Mouse (Mus musculus): ENCODE measurements around the gene Upp2. TPM values are rescaled to one million over a fixed set of nuclear protein-coding genes. Genes with fewer than 3 reads are reported as not detected.

Upp2 gene
- total RNA-seq (2015; ENCODE audit: low replicate concordance): not detected in 2 replicates
- total RNA-seq (2017; ENCODE audit: low replicate concordance): not detected in 2 replicates

- no peak for ATAC-seq (replicated peaks; ENCODE audit: low FRiP score, poor library complexity, severe bottlenecking)
Measured at GRCm38 (mm10) chr2:58567066-58567810, at the start of gene Upp2, which contains the start of gene Acvr1. Gene Upp2 (plus strand): TSS chr2:58567298. Gene Acvr1 (minus strand): TSS chr2:58567157.

DNA sequence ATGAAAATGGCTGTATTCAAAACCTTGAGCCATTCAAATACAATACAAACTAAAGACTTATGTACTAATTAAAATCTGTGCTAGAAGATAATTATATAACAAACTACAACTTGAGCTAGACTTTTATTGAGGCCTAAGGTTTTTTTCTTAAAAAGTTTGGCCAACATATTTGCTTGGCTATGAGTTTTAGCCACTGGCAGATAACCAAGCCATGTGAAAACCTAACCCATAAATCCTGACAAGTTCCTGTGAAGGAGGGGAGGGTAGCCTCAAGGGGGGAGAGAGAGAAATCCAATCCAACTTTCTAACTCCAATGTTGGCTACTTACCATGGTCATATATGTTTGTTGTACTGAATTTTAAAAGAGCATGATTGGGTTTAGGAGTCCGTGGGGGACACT is 48.6 kb upstream of the Upp2 start:
- no peak for ATAC-seq (replicated peaks; ENCODE audit: low FRiP score, poor library complexity, severe bottlenecking)

DNA sequence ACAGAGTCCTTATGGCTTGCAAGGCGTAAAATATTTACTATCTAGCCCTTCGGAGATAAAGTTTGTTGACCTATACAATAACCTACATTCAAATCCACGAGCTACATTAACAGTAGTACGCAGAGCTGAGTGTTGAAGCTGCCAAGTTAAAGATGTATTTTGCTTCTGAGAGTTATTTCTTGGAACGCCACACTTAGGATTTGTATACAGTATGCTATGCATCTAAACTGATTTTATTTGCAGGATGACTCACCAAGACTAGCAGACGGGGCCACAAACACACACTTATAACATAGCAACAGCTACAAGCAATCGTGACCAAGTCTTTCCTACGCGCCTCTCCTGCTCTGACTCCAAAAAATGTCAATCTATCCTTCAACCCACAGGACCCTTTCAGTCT is 46.4 kb upstream of the Upp2 start:
- no peak for ATAC-seq (replicated peaks; ENCODE audit: low FRiP score, poor library complexity, severe bottlenecking)

- ATAC-seq (replicated peaks; ENCODE audit: low FRiP score, poor library complexity, severe bottlenecking): no peak
Measured at GRCm38 (mm10) chr2:58521621-58522020, 45.5 kb upstream of the Upp2 start.

DNA sequence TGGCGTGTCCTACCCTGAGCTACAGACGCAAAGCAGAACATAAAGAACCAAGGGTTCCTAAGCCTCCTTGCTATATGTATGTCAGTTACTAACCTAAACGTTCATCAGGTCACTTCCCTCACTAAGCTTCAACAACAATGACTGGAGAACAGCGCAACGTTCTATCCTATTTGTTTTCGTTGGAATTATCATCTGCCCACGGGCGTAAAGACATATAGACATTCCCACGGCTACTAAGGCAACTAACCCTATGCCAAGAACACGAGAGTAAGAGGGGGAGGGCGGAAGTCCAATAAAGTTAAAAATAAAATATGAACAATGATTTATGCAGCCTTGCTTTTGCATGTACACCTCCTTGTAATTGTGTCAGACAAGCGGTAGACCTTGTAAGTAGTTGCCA is 44.0 kb upstream of the Upp2 start:
- ATAC-seq (replicated peaks; ENCODE audit: low FRiP score, poor library complexity, severe bottlenecking): no peak

DNA sequence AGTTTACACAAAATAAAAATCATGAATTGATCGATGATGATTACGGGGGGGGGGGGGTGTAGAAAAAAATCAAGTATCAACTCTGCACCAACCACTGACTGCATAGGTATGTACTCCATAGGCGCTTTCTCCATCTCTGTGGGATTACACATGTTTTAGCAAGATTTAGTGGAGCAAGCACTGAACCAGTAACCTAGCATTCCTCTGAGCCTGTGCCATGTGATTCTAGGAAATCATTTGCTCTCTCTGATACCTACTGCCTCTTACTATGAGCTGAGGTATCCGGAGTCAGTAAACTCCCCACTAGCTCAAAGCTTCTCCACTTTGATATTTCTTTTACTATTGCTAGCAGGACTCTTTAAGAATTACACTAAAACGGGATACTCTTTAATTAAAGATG is 43.2 kb upstream of the Upp2 start:
- no peak for ATAC-seq (replicated peaks; ENCODE audit: low FRiP score, poor library complexity, severe bottlenecking)

DNA sequence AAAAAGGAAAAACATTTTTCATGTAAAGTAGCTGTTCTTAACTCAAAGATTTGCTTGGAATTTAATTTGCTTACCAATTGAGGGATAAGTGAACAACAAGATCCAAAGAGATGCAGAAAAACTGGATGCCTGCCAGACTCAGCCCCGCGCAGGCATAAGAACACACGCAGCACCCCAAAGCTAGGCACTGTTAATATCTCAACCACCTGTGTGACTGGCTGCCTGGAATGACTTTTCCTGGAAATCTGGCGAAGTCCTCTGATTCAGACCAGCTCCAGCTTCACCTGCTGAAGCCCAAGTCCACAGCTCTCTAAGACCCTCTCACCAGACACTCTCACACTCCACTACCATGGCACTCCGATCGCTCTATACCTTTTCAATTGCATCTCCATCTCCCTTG is 42.7 kb upstream of the Upp2 start:
- ATAC-seq (replicated peaks; ENCODE audit: low FRiP score, poor library complexity, severe bottlenecking): no peak

- ATAC-seq (replicated peaks; ENCODE audit: low FRiP score, poor library complexity, severe bottlenecking): no peak
Measured at GRCm38 (mm10) chr2:58527786-58528185, 39.3 kb upstream of the Upp2 start.

DNA sequence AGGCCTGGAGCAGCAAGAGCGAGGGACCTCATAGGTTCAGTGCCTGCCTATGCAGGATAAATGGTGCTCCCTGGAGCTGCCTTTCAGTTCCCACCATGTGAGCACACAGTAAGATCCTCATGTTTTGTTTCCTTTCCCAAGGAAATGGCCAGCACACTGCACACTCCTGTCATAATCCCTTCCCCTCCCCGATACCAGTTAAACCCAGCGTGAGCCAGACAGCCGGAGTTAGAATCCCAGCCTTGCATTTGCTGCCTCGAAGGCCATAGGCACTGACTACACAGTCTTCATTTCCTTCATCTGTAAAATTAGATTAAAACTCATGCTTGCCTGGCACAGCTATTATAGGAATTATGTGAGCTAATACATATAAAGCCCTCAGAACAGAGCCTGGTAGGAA is 37.7 kb upstream of the Upp2 start:
- ATAC-seq (replicated peaks; ENCODE audit: low FRiP score, poor library complexity, severe bottlenecking): no peak

DNA sequence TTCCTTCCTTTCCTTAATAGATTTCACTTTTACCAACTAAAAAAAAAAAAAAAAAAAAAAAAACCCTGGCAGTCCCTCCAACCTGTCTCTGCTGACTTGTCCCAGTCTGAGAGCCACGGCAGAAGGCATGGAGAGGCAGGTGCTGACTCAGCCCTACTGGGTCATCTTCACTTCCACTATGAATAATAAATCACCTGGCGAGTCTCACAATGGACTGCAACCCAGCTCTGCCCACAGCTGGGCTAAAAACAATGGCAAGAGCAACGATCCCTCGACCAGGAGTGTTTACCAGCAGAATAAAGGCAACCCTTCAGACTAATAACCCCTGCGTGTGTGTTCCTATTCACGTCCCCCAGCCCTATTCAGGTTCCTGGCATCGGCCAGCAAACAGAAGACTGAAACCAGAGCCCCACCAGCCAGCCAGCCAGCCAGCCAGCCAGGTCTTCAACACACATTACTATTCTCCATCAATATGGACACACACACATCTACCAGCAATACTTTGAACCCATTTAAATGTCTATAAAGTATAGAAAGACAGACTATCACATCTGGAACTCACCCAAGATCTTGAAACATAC is 37.1 kb upstream of the Upp2 start:
- ATAC-seq (replicated peaks; ENCODE audit: low FRiP score, poor library complexity, severe bottlenecking): no peak

GRCm38 (mm10) chr2:58530521-58530920 is 36.6 kb upstream of the Upp2 start:
- no peak for ATAC-seq (replicated peaks; ENCODE audit: low FRiP score, poor library complexity, severe bottlenecking)

DNA sequence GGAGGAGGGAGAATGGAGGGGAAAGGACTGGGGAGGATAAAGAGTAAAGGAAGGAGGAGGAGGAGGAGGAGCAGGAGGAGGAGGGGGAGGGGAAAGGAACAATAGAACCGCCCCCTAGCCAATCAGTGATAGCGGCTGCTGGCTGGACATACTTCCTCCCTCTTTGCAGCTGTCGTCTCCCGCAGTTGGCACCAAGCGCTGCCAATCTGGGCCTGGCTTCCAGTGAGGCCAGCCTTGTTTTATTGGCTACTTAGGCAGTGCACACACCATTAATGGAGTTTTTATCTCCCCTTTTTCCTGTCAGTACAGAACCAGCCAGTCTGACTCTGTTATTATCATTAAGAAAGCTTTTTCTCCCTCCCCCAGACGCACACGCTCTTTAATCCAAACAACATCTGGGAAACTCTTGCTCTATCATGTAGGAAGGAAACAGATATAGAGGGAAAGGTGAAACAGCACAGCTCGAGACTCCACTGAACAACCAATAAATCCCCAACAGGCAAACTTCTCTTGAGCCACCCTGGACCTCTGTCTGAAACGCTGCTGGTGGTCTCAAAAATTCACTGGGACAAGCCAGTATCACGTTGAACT is 34.7 kb upstream of the Upp2 start:
- no peak for ATAC-seq (replicated peaks; ENCODE audit: low FRiP score, poor library complexity, severe bottlenecking)

- ATAC-seq (replicated peaks; ENCODE audit: low FRiP score, poor library complexity, severe bottlenecking): no peak
Measured at GRCm38 (mm10) chr2:58533521-58534001, 33.5 kb upstream of the Upp2 start.

DNA sequence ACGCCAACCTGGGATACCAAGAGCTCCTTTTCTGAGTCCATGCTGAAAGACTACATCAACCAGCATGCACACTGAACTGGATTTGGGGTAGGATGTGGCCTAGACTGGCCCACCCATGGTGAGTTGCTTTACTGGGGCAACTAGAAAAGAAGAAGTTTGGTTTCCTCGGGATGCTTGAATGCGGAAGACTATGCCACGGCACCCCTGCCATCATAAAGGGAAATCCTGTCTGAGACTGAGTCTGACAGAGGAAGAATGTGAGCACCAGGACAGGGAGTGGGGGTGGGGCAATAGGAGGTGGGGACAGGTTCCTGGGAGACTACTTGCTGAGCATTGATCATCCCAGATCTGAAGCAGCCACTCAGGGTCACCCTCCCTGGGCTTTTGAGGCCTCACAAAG is 32.7 kb upstream of the Upp2 start:
- ATAC-seq (replicated peaks; ENCODE audit: low FRiP score, poor library complexity, severe bottlenecking): no peak

DNA sequence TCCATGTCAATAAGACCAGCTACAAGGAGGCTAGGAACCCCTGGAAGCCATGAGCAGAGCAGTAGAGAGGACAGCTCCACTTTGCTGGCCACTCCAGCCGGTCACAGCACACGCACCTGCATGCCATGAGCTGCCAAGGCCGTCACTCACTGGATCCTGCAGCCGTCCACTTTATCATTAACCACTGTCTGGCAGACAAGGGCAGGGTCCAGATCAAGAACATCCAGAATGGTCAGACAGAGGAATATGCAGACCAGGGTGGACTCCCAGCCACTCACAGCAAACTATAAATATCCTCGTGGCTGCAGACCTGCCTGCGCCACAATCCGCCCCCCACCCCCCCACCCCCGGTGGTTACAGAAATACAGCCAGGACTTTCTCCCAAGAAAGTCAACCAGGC is 31.9 kb upstream of the Upp2 start:
- ATAC-seq (replicated peaks; ENCODE audit: low FRiP score, poor library complexity, severe bottlenecking): no peak

GRCm38 (mm10) chr2:58536796-58537195 is 30.3 kb upstream of the Upp2 start:
- ATAC-seq (replicated peaks; ENCODE audit: low FRiP score, poor library complexity, severe bottlenecking): no peak

GRCm38 (mm10) chr2:58538196-58538595 is 28.9 kb upstream of the Upp2 start:
- no peak for ATAC-seq (replicated peaks; ENCODE audit: low FRiP score, poor library complexity, severe bottlenecking)

GRCm38 (mm10) chr2:58543252-58543651 is 23.8 kb upstream of the Upp2 start:
- ATAC-seq (replicated peaks; ENCODE audit: low FRiP score, poor library complexity, severe bottlenecking): no peak

DNA sequence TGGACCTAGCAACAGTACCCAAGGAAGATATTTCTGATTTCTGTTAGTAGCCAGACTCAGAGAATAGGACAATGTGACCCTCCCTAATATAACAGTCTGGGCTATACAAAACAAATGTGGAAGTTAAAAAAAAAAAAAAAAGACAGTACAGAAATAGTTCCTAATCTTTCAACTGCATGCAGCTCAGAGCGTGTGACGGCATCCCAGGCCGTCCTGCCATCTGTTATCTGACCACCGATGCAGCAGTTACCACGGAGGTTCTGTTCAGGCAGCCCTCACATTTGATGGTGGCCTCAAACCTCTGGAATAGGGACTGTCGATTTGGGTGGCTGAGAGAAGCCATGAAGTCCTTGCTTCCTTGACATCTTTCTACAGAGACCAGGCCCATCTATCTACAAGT is 22.7 kb upstream of the Upp2 start:
- ATAC-seq (replicated peaks; ENCODE audit: low FRiP score, poor library complexity, severe bottlenecking): no peak

DNA sequence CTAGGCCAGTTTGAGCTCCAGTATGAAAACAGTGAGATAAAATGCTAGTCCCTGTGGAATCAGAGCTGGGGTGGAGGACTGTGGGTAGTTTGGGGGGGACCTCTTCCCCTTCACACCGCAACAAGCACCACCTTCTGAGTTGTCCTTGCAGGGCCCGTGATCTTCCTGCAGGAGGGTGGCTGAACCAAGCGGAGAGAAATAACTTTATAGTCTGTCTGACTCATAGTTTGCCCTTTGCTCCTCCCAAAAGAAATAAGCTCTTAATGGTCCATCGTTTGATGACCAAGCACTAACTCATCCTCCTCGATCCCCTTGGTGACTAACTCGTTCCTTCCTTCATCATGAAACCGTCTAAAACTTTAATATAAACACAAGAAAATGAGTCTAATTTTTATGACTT is 20.8 kb upstream of the Upp2 start:
- ATAC-seq (replicated peaks; ENCODE audit: low FRiP score, poor library complexity, severe bottlenecking): no peak

GRCm38 (mm10) chr2:58548943-58549342 is 18.2 kb upstream of the Upp2 start:
- no peak for ATAC-seq (replicated peaks; ENCODE audit: low FRiP score, poor library complexity, severe bottlenecking)
